Mouse (Mus musculus): ENCODE data around the gene Ufd1. TPM values are rescaled to one million over a fixed set of nuclear protein-coding genes. Genes with fewer than 3 reads are reported as not detected.
"Not testable (repeated sequence)": the region's sequence is repeated elsewhere in the genome, so short reads cannot be mapped to it uniquely, and the experiment has no call there.

The Ufd1 gene
- polyA plus RNA-seq, 1 experiment from 2014 or later = 41.0 TPM

- WGBS (ENCODE audit: insufficient replicate concordance) = under 1% methylated on average over 46 of the region's 46 CpGs
Measured at GRCm38 (mm10) chr16:18836468-18837208, 25.1 kb downstream of the Ufd1 start, which contains the start of the genes 2510002D24Rik and Gm28539. Gene 2510002D24Rik (plus strand): TSS chr16:18836578. Gene Gm28539 (plus strand): TSS chr16:18836584.

GRCm38 (mm10) chr16:18838346-18838745 is 26.8 kb downstream of the Ufd1 start:
- ATAC-seq = no peak
- Histone ChIP-seq H3K9ac (replicated peaks) (no peak overlapping the region), H3K27me3 (ENCODE audit: insufficient read depth, low read length) (no peaks in the 10 kb centered on the region), H3K27ac (ENCODE audit: low read depth) (no peak overlapping the region), H3K4me3 (ENCODE audit: low read depth, low read length) (no peak overlapping the region), H3K4me1 (ENCODE audit: insufficient read depth) (0 out of 2 replicates have a peak, but pooled peaks cover 3% of the 10 kb centered on the region), H3K4me2 (ENCODE audit: low read depth, low read length) (no peak overlapping the region), H3K36me3 (replicated peaks; ENCODE audit: insufficient read depth, low read length) (peaks cover 16% of the 10 kb centered on the region), H3K9me3 (ENCODE audit: low read length) (no peaks in the 10 kb centered on the region)
- no peak for DNase-seq
- no peak for TF ChIP-seq CTCF (IDR thresholded peaks at IDR 0.05; ENCODE audit: low read depth)
- TF ChIP-seq EP300 (IDR thresholded peaks at IDR 0.05; ENCODE audit: low read depth) = no peak
- 91% methylated on average over 4 of the region's 4 CpGs for WGBS (ENCODE audit: insufficient replicate concordance)

More at GRCm38 (mm10) chr16:18836468-18837208, 25.1 kb downstream of the Ufd1 start, which contains the start of the genes 2510002D24Rik and Gm28539:
- peak within 1 kb of the TSS; percentile 97 for H3K9ac ChIP-seq (replicated peaks)
- peak within 1 kb of the TSS; percentile 87 for H3K4me2 ChIP-seq (ENCODE audit: low read depth, low read length)
- TF ChIP-seq EP300 (IDR thresholded peaks at IDR 0.05; ENCODE audit: low read depth) = no peak
- H3K36me3 ChIP-seq (replicated peaks; ENCODE audit: insufficient read depth, low read length) = peaks cover 21% of the 10 kb centered on the region
- peak; percentile 99 for ATAC-seq
- DNase-seq = peak; percentile 90
- peak within 1 kb of the TSS; percentile 94 for H3K4me3 ChIP-seq (ENCODE audit: low read depth, low read length)
- no peaks in the 10 kb centered on the region for H3K9me3 ChIP-seq (ENCODE audit: low read length)
- peak within 1 kb of the TSS; percentile 76 for H3K27ac ChIP-seq (ENCODE audit: low read depth)
- H3K27me3 ChIP-seq (ENCODE audit: insufficient read depth, low read length) = no peaks in the 10 kb centered on the region
- 0 out of 2 replicates have a peak, but pooled peaks cover 3% of the 10 kb centered on the region for H3K4me1 ChIP-seq (ENCODE audit: insufficient read depth)

- TF ChIP-seq EP300 (IDR thresholded peaks at IDR 0.05; ENCODE audit: low read depth) (no peak), CTCF (IDR thresholded peaks at IDR 0.05; ENCODE audit: low read depth) (no peak)
- 83% methylated on average over 15 of the region's 15 CpGs for WGBS (ENCODE audit: insufficient replicate concordance)
- Histone ChIP-seq H3K36me3 (replicated peaks; ENCODE audit: insufficient read depth, low read length) (no peaks in the 10 kb centered on the region), H3K9ac (replicated peaks) (no peak overlapping the region), H3K27me3 (ENCODE audit: insufficient read depth, low read length) (no peaks in the 10 kb centered on the region), H3K27ac (ENCODE audit: low read depth) (no peak overlapping the region), H3K4me1 (ENCODE audit: insufficient read depth) (no peaks in the 10 kb centered on the region), H3K9me3 (ENCODE audit: low read length) (no peaks in the 10 kb centered on the region), H3K4me2 (ENCODE audit: low read depth, low read length) (no peak overlapping the region), H3K4me3 (ENCODE audit: low read depth, low read length) (no peak overlapping the region)
- no peak for ATAC-seq
- DNase-seq = no peak
Measured at GRCm38 (mm10) chr16:18846301-18846820, 34.8 kb downstream of the Ufd1 start.

- H3K4me2 ChIP-seq (ENCODE audit: low read depth, low read length); H3K4me3 ChIP-seq (ENCODE audit: low read depth, low read length); H3K36me3 ChIP-seq (replicated peaks; ENCODE audit: insufficient read depth, low read length); H3K9me3 ChIP-seq (ENCODE audit: low read length); H3K27ac ChIP-seq (ENCODE audit: low read depth); DNase-seq; H3K4me1 ChIP-seq (ENCODE audit: insufficient read depth); H3K27me3 ChIP-seq (ENCODE audit: insufficient read depth, low read length); H3K9ac ChIP-seq (replicated peaks); ATAC-seq: not testable (repeated sequence)
- WGBS (ENCODE audit: insufficient replicate concordance) = 85% methylated on average over 14 of the region's 17 CpGs
Measured at GRCm38 (mm10) chr16:18849521-18850190, 38.1 kb downstream of the Ufd1 start.

- DNase-seq (peak; percentile 16), ATAC-seq (peak; percentile 44)
- Histone ChIP-seq H3K27ac (ENCODE audit: low read depth) (no peak overlapping the region), H3K27me3 (ENCODE audit: insufficient read depth, low read length) (no peaks in the 10 kb centered on the region), H3K36me3 (replicated peaks; ENCODE audit: insufficient read depth, low read length) (no peaks in the 10 kb centered on the region), H3K4me3 (ENCODE audit: low read depth, low read length) (no peak overlapping the region), H3K9ac (replicated peaks) (no peak overlapping the region), H3K4me1 (ENCODE audit: insufficient read depth) (no peaks in the 10 kb centered on the region), H3K4me2 (ENCODE audit: low read depth, low read length) (no peak overlapping the region), H3K9me3 (ENCODE audit: low read length) (no peaks in the 10 kb centered on the region)
- TF ChIP-seq EP300 (IDR thresholded peaks at IDR 0.05; ENCODE audit: low read depth) (no peak), CTCF (IDR thresholded peaks at IDR 0.05; ENCODE audit: low read depth) (peak; percentile 68)
Measured at GRCm38 (mm10) chr16:18858551-18858950, 47.0 kb downstream of the Ufd1 start.

GRCm38 (mm10) chr16:18860186-18860585 is 48.6 kb downstream of the Ufd1 start:
- 65% methylated on average over 1 of the region's 1 CpGs for WGBS (ENCODE audit: insufficient replicate concordance)
- H3K27ac ChIP-seq (ENCODE audit: low read depth) = no peak overlapping the region
- DNase-seq = no peak
- no peaks in the 10 kb centered on the region for H3K27me3 ChIP-seq (ENCODE audit: insufficient read depth, low read length)
- no peak overlapping the region for H3K4me3 ChIP-seq (ENCODE audit: low read depth, low read length)
- no peak overlapping the region for H3K9ac ChIP-seq (replicated peaks)
- no peaks in the 10 kb centered on the region for H3K36me3 ChIP-seq (replicated peaks; ENCODE audit: insufficient read depth, low read length)
- TF ChIP-seq EP300 (IDR thresholded peaks at IDR 0.05; ENCODE audit: low read depth) = no peak
- TF ChIP-seq CTCF (IDR thresholded peaks at IDR 0.05; ENCODE audit: low read depth) = no peak
- no peaks in the 10 kb centered on the region for H3K9me3 ChIP-seq (ENCODE audit: low read length)
- ATAC-seq = no peak
- no peaks in the 10 kb centered on the region for H3K4me1 ChIP-seq (ENCODE audit: insufficient read depth)
- no peak overlapping the region for H3K4me2 ChIP-seq (ENCODE audit: low read depth, low read length)

GRCm38 (mm10) chr16:18870495-18870894 is 58.9 kb downstream of the Ufd1 start:
- not testable (repeated sequence) for DNase-seq; H3K27ac ChIP-seq (ENCODE audit: low read depth); ATAC-seq; H3K9me3 ChIP-seq (ENCODE audit: low read length); H3K4me3 ChIP-seq (ENCODE audit: low read depth, low read length); H3K4me1 ChIP-seq (ENCODE audit: insufficient read depth); H3K27me3 ChIP-seq (ENCODE audit: insufficient read depth, low read length); H3K4me2 ChIP-seq (ENCODE audit: low read depth, low read length); H3K9ac ChIP-seq (replicated peaks)
- peaks cover 25% of the 10 kb centered on the region for H3K36me3 ChIP-seq (replicated peaks; ENCODE audit: insufficient read depth, low read length)
- 78% methylated on average over 1 of the region's 1 CpGs for WGBS (ENCODE audit: insufficient replicate concordance)
